8 mouse cellular contexts compared by ENCODE assay signal in genomic region chr6:93573679-93574635, GRCm38 (mm10).
DNase-seq lines count a peak whose midpoint lies in the region; ATAC-seq lines count a peak whose summit lies in the region.

No protein-coding gene starts in this region.

- ATAC-seq in forebrain, embryonic 13.5 days, result peak; percentile 93
- no peak for ATAC-seq in activated CD4-positive, CD25-positive, alpha-beta regulatory T cell, adult 4 months
- ATAC-seq in megakaryocyte, adult 5-6 weeks (ENCODE audit: poor library complexity, severe bottlenecking), result no peak

- no peak overlapping the region for H3K9ac ChIP-seq in forebrain, embryonic 13.5 days

- H3K9me3 ChIP-seq in forebrain, embryonic 13.5 days (replicated peaks), result no peaks in the 10 kb centered on the region
- no peaks in the 10 kb centered on the region for H3K9me3 ChIP-seq in forebrain, embryonic 10.5 days

- H3K4me3 ChIP-seq in forebrain, embryonic 13.5 days, result no peak overlapping the region
- no peak overlapping the region for H3K4me3 ChIP-seq in forebrain, embryonic 10.5 days

- peaks cover 11% of the 10 kb centered on the region for H3K4me1 ChIP-seq in forebrain, embryonic 13.5 days
- no peaks in the 10 kb centered on the region; the same call in 1 of the 2 replicates for H3K4me1 ChIP-seq in forebrain, embryonic 10.5 days

- H3K36me3 ChIP-seq in forebrain, embryonic 13.5 days (ENCODE audit: poor library complexity, severe bottlenecking), result no peaks in the 10 kb centered on the region
- no peaks in the 10 kb centered on the region for H3K36me3 ChIP-seq in forebrain, embryonic 10.5 days (replicated peaks)

- WGBS in forebrain, embryonic 13.5 days, result 51% methylated on average over 7 of the region's 7 CpGs
- 89% methylated on average over 7 of the region's 7 CpGs for WGBS in forebrain, embryonic 10.5 days

- DNase-seq in forebrain, embryonic 10.5 days (ENCODE audit: extremely low spot score, low spot score), result no peak
- DNase-seq in 3T3-L1 (ENCODE audit: low read depth, low spot score), result peak; percentile 44
- peak; percentile 70 to 72 for DNase-seq in frontal cortex, adult 2 months (ENCODE audit: extremely low spot score in 1 of 2, low spot score in 1 of 2)
- peak; percentile 51 to 56 for DNase-seq in left cerebral cortex, adult 18-20 months (ENCODE audit: low spot score in 2 of 2)
- no peak for DNase-seq in cerebellum, adult 11-12 months

- H3K27ac ChIP-seq in forebrain, embryonic 13.5 days, result peak overlapping the region; percentile 59; the same call in 1 of the 2 replicates
- no peak overlapping the region for H3K27ac ChIP-seq in forebrain, embryonic 10.5 days

- no peaks in the 10 kb centered on the region for H3K27me3 ChIP-seq in forebrain, embryonic 13.5 days
- H3K27me3 ChIP-seq in forebrain, embryonic 10.5 days (ENCODE audit: poor library complexity, severe bottlenecking), result peaks cover 5% of the 10 kb centered on the region

- H3K4me2 ChIP-seq in forebrain, embryonic 13.5 days, result no peak overlapping the region

Comparison
In these comparisons a context has a peak if more than half of its experiments do, and no peak if none do; other contexts are left out.
1. DNase-seq: peak in 3T3-L1 (single experiment), frontal cortex, adult 2 months (2 of 2) and left cerebral cortex, adult 18-20 months (2 of 2); none in forebrain, embryonic 10.5 days (single experiment) and cerebellum, adult 11-12 months (single experiment).